Mouse (Mus musculus) cortical plate, adult 2 months (tissue): ENCODE measurements around the gene Camp. TPM values are rescaled to one million over a fixed set of nuclear protein-coding genes. Genes with fewer than 3 reads are reported as not detected.

Experiments used
- H3K27ac ChIP-seq: fragments of 200-500 bp; 2 replicates; pipeline ENCODE4 v1.5.1; 2012; ENCODE audit warnings: low read length, control low read depth, inconsistent platforms; ENCODE audit not compliant: insufficient read depth
- H3K4me1 ChIP-seq: fragments of 200-500 bp; 2 replicates; pipeline ENCODE4 v1.6.1; 2011; ENCODE audit warnings: low read length; ENCODE audit not compliant: control insufficient read depth, insufficient read depth
- H3K4me3 ChIP-seq: fragments of 200-500 bp; 2 replicates; pipeline ENCODE4 v1.5.1; 2011; ENCODE audit warnings: mild to moderate bottlenecking, low read length, control low read depth; ENCODE audit not compliant: insufficient read depth
- CTCF ChIP-seq: fragments of 200-500 bp; IDR thresholded peaks from 2 replicates; pipeline ENCODE4 v1.5.1; 2011; ENCODE audit warnings: mild to moderate bottlenecking, control low read depth, low read length; ENCODE audit not compliant: insufficient read depth; ENCODE audit errors: extremely low read depth
- POLR2A ChIP-seq: fragments of 200-500 bp; IDR thresholded peaks from 2 replicates; pipeline ENCODE4 v1.6.1; 2011; ENCODE audit warnings: mild to moderate bottlenecking, low read length, control low read depth; ENCODE audit not compliant: insufficient read depth; ENCODE audit errors: extremely low read depth
- polyA plus RNA-seq: library from polyadenylated mRNA; depleted of rRNA; stranded (reverse); fragments of >200 nt; gene quantifications from 2 replicates; pipeline ENCODE4 v1.2.3, GENCODE M21; 2012

Camp gene
- polyA plus RNA-seq, 1 experiment = 0.21 TPM

DNA sequence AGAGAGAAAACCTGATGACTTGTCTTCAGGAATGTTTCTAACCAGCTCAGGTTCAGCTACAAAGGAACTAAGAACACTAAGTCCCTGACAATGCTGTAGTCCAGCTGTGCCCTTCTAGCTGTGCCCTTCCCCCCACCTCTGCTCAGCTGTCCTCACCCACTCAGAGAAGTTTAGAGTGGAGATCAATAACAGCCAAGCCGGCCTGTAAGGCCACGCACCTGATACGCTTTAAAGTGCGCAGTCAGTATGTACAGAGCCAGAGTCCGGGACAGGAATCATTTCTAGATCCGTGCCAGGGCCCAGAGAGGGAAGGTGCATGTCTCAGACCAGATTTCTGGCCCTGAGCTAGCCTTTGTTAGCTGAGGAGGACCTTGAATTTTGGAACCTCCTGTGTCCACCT lies 6.5 kb upstream of the Camp start:
- Histone ChIP-seq H3K4me3 (no peak overlapping the region), H3K4me1 (no peaks in the 10 kb centered on the region), H3K27ac (no peak overlapping the region)
- TF ChIP-seq CTCF (no peak), POLR2A (no peak)

DNA sequence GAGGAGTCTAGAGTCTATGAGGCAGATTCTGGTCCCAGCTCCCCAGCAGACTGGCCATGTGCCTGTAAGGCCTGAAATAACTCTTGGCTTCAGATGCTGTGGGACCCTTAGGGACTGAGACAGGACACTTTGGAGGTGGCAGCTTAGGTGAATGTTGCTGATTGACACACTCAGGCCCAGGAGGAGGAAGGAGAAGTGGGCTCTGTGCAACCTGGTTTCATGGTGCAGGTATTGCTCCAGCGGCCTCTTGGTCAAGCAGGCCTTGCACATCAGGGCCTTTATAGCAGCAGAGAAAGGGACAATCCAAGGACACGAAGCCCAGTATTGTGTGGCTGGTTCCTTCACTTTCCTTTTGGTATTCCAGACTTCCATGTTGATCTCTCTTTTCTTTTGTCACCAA lies 4.9 kb upstream of the Camp start:
- H3K27ac ChIP-seq = no peak overlapping the region
- TF ChIP-seq POLR2A (no peak), CTCF (no peak)
- H3K4me3 ChIP-seq = no peak overlapping the region
- H3K4me1 ChIP-seq = no peaks in the 10 kb centered on the region

- Histone ChIP-seq H3K27ac (no peak overlapping the region), H3K4me1 (no peaks in the 10 kb centered on the region)
- TF ChIP-seq POLR2A (no peak), CTCF (no peak)
These were observed 682 bp upstream of the Camp start for GRCm38 (mm10) chr9:109850099-109850498.

DNA sequence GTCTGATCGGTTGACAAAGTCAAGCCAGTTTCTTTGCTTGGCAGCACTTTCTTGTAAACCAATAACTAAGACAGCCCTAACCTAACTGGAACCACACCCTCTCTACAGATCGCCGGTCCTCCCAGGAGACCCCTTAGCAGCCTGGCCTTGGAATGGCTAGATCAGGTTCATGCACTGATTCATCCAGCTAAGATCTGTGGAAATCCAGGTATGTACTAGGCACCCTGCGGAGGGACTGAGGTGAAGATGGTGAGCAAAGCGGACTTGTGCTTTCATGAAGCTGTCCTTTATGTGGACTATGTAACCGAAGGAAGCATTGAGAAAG lies 16.4 kb downstream of the Camp start:
- Histone ChIP-seq H3K4me3 (peak overlapping the region; percentile 62), H3K4me1 (0 out of 2 replicates have a peak, but pooled peaks cover 2% of the 10 kb centered on the region), H3K27ac (no peak overlapping the region)
- TF ChIP-seq CTCF (no peak), POLR2A (no peak)

More at GRCm38 (mm10) chr9:109850099-109850498, 682 bp upstream of the Camp start:
- H3K4me3 ChIP-seq = no peak overlapping the region

DNA sequence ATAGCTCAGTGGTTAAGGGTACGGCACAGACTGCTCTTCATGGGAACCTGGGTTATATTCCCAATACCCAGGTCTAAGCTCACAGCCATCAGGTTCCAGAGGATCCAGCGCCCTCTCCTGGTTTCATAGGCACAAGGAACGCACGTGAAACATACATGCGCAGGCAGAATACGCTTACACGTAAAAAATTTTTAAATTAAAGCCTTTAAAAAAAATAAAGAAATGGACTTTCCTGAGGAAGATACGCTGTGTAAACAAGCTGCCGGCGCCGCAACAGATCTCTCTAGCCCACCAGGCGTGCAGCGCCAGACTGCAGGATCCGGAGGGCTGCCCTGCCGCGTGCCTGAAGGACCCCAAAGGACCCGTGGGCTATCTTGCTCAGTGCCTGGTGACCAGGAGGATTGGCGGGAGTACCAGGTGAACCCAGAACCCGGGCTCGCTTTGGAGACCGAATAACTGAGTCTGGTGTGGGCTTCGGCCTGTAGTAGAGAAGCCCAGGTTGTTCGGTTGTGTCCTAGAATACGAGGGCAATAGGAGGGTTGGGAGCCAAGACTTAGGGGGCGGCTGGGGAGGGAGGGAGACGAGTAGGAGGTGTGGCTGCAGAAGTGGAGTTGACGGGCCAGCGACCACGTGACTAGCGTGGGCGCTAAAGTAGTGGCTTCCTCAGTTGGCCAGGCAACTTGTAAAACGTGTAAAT lies 16.9 kb downstream of the Camp start, which contains the start of gene Nme6:
Gene Nme6, plus strand, starts transcription at position 359 of the 697 bp plus-strand sequence.
- TF ChIP-seq CTCF (peak; percentile 74), POLR2A (peak; percentile 76; the same call in 1 of the 2 replicates)
- no peak within 1 kb of the TSS for H3K27ac ChIP-seq
- 0 out of 2 replicates have a peak, but pooled peaks cover 2% of the 10 kb centered on the region for H3K4me1 ChIP-seq
- peak within 1 kb of the TSS; percentile 62 for H3K4me3 ChIP-seq

- no peaks in the 10 kb centered on the region for H3K4me1 ChIP-seq
- no peak overlapping the region for H3K27ac ChIP-seq
- TF ChIP-seq POLR2A (no peak), CTCF (no peak)
- H3K4me3 ChIP-seq = no peak overlapping the region
These were observed 23.2 kb downstream of the Camp start for GRCm38 (mm10) chr9:109826181-109826580.

DNA sequence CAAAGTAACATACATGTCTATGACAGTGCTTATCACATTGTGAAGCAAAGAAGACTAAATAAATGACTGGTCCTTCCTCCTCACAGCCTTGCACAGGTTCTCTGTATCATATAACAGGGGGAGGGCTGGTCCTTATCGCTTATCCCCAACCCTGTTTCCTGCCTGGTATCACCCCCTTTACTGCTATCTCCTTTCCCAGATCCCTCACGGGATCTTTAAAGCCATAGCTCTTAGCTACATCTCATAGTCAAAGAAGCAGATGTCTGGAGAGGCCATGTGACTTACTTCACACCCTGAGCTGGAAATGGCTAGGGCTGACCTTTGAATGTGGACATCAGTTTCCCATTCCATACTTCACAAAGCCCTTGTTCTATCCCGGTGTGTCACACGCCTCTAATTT lies 23.7 kb downstream of the Camp start:
- Histone ChIP-seq H3K4me1 (no peaks in the 10 kb centered on the region), H3K27ac (no peak overlapping the region), H3K4me3 (no peak overlapping the region)
- TF ChIP-seq CTCF (no peak), POLR2A (no peak)

- H3K4me3 ChIP-seq = no peak overlapping the region
- peaks cover 1% of the 10 kb centered on the region; the same call in 1 of the 2 replicates for H3K4me1 ChIP-seq
- no peak overlapping the region for H3K27ac ChIP-seq
- TF ChIP-seq POLR2A (no peak), CTCF (no peak)
These were observed 33.1 kb downstream of the Camp start for GRCm38 (mm10) chr9:109816341-109816740.

GRCm38 (mm10) chr9:109813424-109813823 lies 36.0 kb downstream of the Camp start:
- H3K27ac ChIP-seq = no peak overlapping the region

DNA sequence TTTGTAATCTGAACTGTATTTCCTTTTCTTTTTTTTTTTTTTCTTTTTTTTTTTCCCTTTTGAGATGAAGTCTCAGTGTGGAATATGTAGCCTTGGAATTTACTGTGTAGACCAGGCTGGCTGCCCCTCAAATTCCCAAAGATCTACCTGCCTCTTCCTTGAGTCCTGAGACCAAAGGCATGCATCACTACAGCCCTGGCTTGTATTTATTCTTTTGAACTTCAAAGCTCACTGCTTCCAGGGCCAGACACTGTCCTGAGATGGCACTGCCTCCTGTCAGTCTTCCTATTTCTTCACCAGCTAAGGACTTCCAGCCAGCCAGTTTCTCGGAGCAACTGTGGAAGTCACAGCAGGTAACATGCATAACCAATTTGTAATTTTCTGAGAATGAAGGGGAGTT lies 37.4 kb downstream of the Camp start, which contains the start of gene Spink8:
Gene Spink8, plus strand, starts transcription at position 301 of the 400 bp plus-strand sequence.
- Histone ChIP-seq H3K4me3 (no peak within 1 kb of the TSS), H3K4me1 (peaks cover 1% of the 10 kb centered on the region; the same call in 1 of the 2 replicates), H3K27ac (no peak within 1 kb of the TSS)
- TF ChIP-seq POLR2A (no peak), CTCF (no peak)

More at GRCm38 (mm10) chr9:109813424-109813823, 36.0 kb downstream of the Camp start:
- Histone ChIP-seq H3K4me3 (no peak overlapping the region), H3K4me1 (peaks cover 1% of the 10 kb centered on the region; the same call in 1 of the 2 replicates)
- TF ChIP-seq CTCF = no peak
- TF ChIP-seq POLR2A = no peak

- H3K27ac ChIP-seq = no peak overlapping the region
- no peak overlapping the region for H3K4me3 ChIP-seq
- TF ChIP-seq POLR2A = no peak
- TF ChIP-seq CTCF = no peak
- no peaks in the 10 kb centered on the region for H3K4me1 ChIP-seq
These were observed 41.5 kb downstream of the Camp start for GRCm38 (mm10) chr9:109807898-109808297.
